Mouse (Mus musculus): ENCODE data around the gene Hcn2.

The Hcn2 gene

GRCm38 (mm10) chr10:79716254-79716987 is at the start of gene Hcn2:
Gene Hcn2, plus strand, starts transcription at chr10:79716634.
- DNase-seq (ENCODE audit: low read depth, low spot score) = no peak

- DNase-seq (ENCODE audit: low read depth, low spot score) = no peak
Observed at GRCm38 (mm10) chr10:79668076-79668475, 48.4 kb upstream of the Hcn2 start.

- peak; percentile 91 for DNase-seq (ENCODE audit: low read depth, low spot score)
Observed at GRCm38 (mm10) chr10:79668771-79669575, 47.5 kb upstream of the Hcn2 start, which contains the start of gene Tpgs1. Gene Tpgs1, plus strand, starts transcription at chr10:79669369.

- DNase-seq (ENCODE audit: low read depth, low spot score) = peak; percentile 61
Observed at GRCm38 (mm10) chr10:79669576-79670057, 46.8 kb upstream of the Hcn2 start.

DNA sequence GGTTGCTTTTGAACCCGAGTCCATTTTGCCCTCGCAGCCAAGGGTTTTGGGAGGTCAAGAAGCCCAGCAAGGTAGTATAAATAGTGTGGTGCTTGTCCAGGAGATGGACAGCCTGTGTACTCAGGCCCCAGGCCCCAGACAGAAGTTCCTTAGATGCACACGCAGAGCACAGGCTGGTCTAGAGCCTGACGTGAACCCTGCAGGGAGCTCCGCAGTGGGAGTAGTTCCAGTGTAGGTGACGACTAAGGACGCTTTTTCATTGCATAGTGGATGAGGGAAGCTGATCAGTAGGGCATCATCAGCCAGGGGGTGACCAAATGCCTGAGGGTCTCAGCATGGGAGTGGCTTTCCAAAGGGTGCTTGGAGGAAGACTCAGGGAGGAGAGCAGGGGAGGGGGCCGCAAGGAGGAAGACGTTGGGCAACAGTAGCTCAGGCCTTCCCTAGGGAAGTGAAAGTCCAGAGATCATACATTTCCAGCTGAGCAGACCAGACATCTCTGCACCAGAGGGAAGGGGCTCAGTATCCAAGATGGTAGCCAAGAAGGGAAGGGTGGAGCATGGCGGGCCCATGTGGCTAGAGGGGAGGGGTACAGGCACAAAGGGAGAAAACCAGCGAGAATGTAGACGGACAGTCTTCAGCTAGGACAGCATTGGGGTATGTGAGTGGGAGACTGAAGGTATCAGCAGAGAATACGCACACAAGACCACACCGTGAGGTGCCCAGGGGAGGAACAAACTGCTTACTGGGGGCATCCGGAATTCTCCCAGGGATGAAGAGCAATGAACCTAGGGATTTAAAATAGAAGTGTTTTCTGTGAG is 46.2 kb upstream of the Hcn2 start:
- DNase-seq (ENCODE audit: low read depth, low spot score) = no peak

GRCm38 (mm10) chr10:79671396-79672087 is 44.9 kb upstream of the Hcn2 start:
- no peak for DNase-seq (ENCODE audit: low read depth, low spot score)

- no peak for DNase-seq (ENCODE audit: low read depth, low spot score)
Observed at GRCm38 (mm10) chr10:79672088-79672455, 44.4 kb upstream of the Hcn2 start.

DNA sequence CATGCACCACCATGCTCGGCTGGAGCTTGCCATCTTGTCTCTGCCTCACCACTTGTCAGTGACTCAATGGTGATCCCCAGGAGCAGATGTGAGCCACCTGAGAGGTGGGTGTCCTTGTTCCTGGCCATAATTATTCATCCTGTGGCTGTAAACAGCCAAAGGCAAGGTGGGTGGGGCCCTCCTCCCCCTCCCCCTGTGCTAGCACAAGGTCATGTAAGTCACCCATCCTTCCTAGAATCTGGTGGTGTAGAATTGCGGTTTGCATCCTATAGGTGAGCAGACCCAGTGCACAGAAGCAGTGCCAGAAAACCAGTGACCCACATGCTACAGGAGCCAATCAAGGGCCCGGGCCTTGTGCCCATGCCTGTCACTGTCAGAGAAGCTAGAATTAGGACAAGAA is 43.4 kb upstream of the Hcn2 start:
- no peak for DNase-seq (ENCODE audit: low read depth, low spot score)

GRCm38 (mm10) chr10:79675346-79676035 is 40.9 kb upstream of the Hcn2 start:
- DNase-seq (ENCODE audit: low read depth, low spot score) = no peak

DNA sequence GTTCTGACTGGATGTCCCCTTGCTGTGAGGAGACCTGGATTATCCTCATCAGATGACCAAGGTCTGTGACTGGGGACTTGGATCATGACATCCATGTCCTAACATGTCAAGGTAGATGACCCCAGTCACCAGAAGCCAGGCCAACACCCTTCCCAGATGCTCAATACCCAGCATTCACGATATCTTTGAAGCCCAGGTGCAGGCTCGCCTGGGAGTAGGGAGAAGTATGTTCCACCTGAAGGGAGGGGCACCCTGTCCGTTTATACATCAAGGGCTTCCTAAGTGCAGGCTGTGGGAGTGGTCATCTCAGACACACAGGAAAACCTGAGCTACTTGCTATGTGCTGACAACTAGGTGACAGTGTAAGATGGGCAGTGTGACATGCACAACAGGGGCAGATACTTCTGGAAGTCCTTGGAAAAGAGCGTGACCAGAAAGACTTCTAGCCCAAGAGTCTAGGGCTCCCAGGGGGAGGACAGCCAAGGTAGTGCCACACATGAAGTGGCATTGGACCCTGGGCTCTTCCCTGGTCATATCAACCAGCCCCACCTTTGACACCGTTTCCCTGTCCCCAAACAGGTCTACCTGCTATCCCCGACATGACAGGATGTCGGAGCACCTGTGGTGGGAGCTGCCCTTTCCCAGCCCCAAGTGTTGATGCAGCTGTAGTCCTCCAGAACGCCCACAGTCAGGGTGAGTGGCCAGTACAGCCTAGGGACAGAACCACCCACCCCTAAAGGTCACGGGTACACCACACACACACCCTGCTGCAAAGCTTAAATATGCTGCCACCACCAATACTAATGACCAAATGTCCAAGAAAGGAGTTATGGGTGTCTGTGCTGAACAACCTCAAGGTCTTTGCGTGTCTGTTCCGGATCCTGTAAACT is 35.6 kb upstream of the Hcn2 start:
- DNase-seq (ENCODE audit: low read depth, low spot score) = no peak

DNA sequence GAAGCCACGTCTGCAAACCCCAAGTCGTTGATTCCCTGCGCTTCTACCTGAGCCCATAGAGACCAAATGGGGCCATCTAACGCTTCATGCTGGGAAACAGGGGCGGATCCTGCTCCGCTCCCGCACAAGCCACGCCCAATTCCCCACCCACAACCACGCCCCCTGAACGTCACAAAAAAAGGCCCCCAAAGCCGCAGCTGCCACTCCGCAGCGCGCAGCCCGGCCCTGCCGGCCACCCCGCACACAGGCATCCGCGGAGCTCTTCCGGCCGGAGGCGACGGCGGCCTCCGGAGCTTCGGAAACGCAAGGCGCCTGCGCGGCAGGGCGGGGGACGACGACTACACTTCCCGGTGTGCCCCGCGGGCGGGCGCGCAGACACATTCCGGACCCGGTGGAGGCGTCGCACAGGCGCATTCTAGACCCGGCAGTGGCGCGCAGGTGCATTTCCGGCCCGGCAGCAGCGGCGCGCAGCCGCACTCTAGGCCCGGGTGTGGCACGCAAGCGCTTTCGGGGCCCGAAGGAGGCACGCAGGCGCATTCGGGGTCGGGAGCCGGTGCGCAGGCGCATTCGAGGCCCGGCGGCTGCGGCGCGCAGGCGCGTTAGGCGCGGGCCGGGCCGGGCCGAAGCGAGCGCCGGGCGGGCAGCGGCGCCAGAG is 34.7 kb upstream of the Hcn2 start, which contains the start of gene Cdc34:
Gene Cdc34, plus strand, starts transcription at position 605 of the 655 bp plus-strand sequence.
- peak; percentile 97 for DNase-seq (ENCODE audit: low read depth, low spot score)

DNA sequence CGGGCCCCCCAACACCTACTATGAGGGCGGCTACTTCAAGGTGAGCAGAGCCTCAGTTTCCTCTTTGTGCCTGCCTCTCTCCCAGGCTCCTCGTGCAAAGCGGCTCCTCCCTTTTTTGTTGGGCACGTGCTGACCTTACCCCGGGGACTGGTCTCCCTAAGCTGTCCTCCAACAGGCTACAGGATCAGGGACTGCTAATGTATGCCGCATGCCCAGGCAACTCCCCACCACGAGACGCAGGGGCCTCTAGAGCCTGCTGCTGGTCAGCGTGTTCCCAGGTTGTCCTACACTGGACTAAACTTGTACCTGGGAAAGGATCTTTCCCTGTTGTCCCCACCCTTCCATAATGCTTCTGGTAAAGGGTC is 33.9 kb upstream of the Hcn2 start:
- DNase-seq (ENCODE audit: low read depth, low spot score) = no peak

- peak; percentile 83 for DNase-seq (ENCODE audit: low read depth, low spot score)
Observed at GRCm38 (mm10) chr10:79682916-79683582, 33.4 kb upstream of the Hcn2 start.

- peak; percentile 91 for DNase-seq (ENCODE audit: low read depth, low spot score)
Observed at GRCm38 (mm10) chr10:79683726-79684640, 32.5 kb upstream of the Hcn2 start.

GRCm38 (mm10) chr10:79684770-79685600 is 31.4 kb upstream of the Hcn2 start:
- DNase-seq (ENCODE audit: low read depth, low spot score) = no peak

GRCm38 (mm10) chr10:79686219-79686618 is 30.2 kb upstream of the Hcn2 start:
- no peak for DNase-seq (ENCODE audit: low read depth, low spot score)

DNA sequence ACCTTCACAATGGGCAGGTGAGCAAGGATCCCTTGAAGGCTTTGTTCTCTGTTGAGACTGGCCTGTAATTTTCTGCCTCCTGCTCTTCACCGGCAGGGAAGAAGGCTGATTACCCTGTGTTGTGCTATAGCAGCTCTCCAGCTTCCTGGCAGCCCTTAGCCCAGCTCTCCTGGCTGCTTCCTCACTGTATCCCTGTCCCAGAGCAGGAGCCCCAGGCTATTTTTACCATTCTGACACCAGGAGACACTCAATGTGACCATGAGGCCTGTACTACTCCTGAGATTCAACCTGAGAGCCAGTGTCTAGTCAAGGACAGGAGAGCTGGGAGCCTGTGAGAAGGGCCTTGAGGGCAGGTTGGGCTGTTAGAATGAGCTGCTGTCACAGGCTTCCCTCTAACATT is 29.7 kb upstream of the Hcn2 start:
- DNase-seq (ENCODE audit: low read depth, low spot score) = no peak

All from 3T3-L1 (cell line).